Mouse (Mus musculus) cerebral cortex, adult 2 months (tissue): ENCODE results near the gene Chst13.

Source experiments
- WGBS: fragments of 180-500 bp; shearing (Covaris S2); methylation state at CpG from one replicate; pipeline ENCODE4 v1.1.7; 2018; 5-methylcytosine and 5-hydroxymethylcytosine counted together

Chst13 gene

DNA sequence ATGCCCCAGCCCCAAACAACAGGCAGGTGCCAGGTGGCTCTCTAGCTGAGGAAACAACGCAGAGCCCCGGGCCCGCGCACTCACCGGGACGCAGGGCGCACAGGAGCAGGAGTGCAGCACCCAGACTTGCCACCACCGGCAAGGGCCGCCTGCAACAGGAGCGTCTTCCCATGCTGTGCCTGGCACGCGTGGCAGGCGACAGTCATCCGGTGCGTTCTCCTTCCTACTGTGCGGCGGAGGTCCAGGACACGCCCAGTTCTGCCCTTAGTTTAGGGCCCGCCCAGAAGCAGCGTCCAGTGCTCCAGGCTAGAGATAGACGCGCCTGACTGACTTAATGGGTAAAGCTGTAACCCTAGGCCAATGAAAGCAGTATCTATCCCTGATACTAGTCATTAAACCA, at the start of gene Chst13:
Chst13 (minus strand) TSS at position 195 of the 400 bp plus-strand sequence.
- 17% methylated on average over 22 of the region's 22 CpGs for WGBS

GRCm38 (mm10) chr6:90374647-90375046, 49.7 kb upstream of the Chst13 start:
- WGBS, result 76% methylated on average over 4 of the region's 4 CpGs

- WGBS, result under 1% methylated on average over 87 of the region's 98 CpGs
Observed at GRCm38 (mm10) chr6:90369725-90370553, 45.0 kb upstream of the Chst13 start.

DNA sequence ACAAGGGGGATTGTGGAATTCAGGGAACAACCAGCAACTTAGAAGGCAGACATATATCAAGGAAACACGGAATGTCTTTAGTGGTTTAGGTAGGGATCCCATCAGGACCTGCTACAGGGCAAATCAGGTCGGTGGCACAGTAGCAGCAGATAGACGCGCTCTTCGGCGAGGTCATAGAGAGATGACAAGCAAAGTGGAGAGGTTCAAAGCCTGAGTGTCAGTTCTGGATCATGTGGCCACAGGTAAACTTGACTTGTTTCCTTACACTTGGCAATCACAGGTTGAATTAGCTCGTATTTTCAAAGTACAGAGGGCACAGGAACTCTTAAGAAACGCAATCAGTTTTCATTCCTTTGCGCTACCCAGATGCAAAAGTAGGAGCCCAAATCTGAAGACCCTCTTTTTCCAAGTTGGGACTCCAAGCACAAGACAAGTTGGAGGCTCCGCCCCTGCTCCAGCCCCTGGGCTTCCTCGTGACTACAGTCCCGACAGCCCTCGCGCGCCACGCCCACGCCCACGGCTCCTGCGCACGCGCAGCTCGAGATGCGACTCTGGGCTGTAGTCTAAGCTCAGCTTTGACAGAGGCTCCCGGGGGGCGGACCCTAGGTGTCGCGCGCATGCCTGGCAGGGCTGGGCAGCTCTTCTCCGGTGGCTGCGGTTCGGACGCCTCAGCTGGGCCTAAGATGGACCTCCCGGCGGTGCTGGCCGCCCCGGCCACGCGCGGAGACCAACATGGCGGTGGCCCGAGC, 44.2 kb upstream of the Chst13 start, which contains the start of gene Zxdc:
Zxdc (plus strand) TSS at position 517 of the 749 bp plus-strand sequence.
- 7% methylated on average over 41 of the region's 41 CpGs for WGBS

DNA sequence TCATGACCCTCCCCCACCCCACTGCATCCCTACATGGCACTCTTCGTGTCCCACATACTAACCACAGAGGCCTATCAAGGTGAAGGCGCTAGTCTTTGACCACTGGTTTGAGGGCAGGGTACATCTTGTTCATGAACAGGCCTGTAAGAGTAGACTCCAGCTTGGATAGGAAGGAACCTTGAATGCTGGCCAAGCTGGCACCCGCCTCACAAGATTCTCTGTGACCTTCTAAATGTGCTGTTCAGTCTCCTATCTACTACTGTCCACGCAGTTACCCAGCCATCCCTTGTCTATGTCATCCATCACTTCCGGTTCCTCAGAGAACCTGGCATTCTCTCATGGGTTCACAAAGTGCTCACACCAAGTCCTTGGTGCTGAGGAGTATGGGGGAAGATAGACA, 38.3 kb upstream of the Chst13 start:
- 88% methylated on average over 5 of the region's 5 CpGs for WGBS

- 88% methylated on average over 6 of the region's 6 CpGs for WGBS
Observed at GRCm38 (mm10) chr6:90360922-90361614, 36.1 kb upstream of the Chst13 start.

DNA sequence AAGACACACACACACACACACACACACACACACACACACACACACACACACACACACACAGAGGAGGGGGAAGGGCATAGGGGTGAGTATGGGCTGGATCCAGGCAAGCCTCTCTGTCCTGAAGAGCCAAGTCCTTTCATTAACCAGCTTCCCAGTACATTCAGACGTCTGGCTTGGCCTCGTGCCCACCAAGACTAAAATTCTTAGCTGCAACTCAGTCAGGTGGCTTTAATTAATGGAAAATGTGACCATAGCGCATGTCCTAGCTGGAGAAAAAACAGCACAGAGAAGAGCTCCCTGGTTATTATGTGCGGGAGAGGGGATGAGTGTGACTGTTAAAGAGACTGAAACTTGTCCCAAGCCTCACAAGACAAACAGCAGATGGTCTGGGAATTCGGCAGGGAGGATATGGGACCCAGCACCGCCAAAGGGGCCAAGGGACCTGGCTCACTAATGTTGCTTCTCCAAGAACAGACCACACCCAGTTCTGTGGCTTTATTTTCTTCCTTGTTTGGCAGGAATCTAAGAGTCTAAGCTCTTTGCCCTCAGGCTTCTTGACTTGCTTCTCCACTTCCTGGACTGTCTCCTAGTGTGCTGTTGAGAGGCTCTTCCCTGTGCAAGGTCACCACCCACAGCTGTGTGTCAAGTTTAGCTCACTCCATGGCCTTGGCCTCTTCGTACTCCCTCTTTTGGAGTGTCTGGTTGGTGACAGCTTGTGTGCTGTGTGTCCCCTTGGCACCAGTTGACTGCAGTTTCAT, 35.2 kb upstream of the Chst13 start:
- WGBS, result 37% methylated on average over 7 of the region's 7 CpGs

DNA sequence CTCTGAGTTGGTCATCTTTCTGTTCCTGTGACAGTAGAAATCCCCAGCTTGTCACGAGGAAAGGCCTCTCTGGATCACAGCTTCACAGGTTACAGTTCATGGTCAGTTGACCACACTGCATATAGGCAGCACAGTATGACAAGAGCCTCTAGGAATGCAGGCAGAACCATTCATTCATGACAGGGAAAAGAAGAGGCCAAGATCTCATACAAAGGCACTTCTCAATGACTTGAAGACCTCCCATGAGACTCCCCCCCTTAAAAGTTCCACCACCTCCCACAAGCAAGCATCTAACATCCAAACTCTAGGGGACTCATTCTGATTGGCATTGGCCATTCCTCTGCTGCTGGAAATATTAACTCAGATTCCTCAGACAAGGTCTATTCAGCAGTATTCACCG, 34.5 kb upstream of the Chst13 start:
- 69% methylated on average over 2 of the region's 2 CpGs for WGBS

- 70% methylated on average over 5 of the region's 5 CpGs for WGBS
Observed at GRCm38 (mm10) chr6:90358142-90358541, 33.2 kb upstream of the Chst13 start.

- 71% methylated on average over 2 of the region's 2 CpGs for WGBS
Observed at GRCm38 (mm10) chr6:90350011-90350410, 25.0 kb upstream of the Chst13 start.

GRCm38 (mm10) chr6:90348500-90348899, 23.5 kb upstream of the Chst13 start:
- 74% methylated on average over 4 of the region's 4 CpGs for WGBS

DNA sequence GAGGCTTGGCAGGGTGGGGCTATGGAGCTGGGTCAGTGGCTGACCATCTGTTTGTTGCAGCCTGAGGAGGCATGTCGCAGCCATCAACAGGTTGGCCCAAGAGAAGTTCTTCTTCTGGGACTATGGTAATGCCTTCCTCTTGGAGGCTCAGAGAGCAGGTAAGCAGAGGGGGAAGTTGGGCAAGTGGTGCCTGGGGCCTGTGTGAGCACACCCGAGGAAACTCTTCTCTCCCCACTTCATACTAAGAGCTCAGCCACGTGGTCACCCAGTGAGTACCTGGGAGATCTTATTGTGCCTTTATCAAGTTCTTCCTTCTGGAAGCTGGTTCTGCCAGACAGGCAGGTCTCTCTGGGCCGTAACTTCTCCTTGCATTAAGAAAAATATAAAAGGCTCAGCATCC, 22.2 kb upstream of the Chst13 start:
- WGBS, result 94% methylated on average over 4 of the region's 4 CpGs

DNA sequence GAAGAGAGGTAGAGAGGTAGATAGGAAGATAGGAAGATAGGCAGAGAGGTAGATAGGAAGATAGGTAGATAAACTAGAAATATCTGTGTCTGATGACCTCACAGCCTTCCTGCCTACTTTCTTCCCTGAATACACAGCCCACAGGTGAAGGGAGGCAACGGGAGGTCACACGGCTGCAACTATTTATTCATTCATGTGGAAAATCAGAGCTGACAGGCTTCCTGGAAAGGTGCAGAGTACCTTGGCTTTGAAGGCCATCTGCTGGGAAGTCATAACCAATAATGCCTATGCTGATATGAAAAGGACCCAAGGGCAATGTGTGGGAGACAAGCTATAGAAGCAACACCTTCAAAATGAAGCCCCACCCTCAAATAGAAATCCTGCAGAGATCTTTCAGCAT, 17.4 kb upstream of the Chst13 start:
- WGBS, result 76% methylated on average over 2 of the region's 2 CpGs

DNA sequence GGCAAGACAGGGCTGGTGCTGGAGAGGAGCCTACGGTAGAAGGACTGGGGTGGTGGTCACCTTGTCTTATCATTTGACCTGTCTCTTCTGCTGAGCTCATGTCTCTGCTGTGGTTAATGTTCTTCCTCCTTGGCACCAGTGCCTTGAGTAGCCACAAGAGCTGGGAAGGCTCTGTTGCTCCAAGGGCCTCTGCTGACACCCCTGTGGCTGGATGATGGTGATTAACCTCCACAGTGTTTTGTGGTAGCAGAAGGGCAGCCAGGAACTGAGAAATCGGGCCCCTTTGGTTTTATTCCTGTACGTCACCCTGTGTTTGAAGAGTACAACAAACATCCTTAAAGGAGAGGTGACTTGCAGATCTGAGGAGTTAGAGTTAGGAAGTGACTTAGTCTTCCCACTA, 9.3 kb upstream of the Chst13 start:
- WGBS, result 84% methylated on average over 3 of the region's 3 CpGs

DNA sequence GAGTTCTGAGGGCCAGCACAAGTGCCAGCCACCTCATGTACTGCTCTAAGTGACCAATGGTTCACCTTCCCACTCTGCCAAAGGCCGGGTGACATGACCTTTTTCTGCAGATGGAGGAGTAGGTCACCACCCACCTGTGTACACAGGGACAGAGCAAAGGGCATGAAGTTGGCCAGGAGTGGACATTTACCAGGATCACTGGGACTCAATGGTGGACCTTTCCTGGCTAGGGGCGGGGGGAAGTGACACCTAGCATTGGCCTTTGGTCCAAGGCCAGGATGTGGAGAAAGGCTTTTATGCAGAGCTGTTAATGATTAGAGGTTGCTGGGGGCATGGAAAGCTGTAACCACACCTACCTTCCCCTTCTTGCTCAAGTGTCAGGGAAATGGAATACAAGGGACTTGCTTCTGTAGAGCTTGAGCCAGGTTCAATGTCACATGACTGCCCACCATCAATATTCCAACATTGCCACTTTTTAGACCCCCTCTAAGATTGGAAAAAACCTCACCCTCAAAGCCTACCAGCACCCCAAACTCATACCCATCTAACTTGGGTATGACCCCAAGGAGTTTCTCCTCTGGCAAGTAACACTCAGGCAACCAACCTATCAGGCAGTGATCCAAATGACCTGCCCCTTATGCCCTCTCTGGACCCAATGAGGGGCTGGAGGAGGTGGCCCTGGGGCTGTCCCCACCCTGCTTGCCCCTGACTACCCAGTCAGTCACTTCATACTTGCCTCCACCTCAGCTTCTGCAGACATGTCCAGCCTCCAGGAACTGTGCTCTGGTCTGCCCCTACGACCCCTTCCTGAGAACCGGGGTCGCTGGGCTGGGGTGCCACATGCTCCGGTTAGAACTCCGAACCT, 7.8 kb upstream of the Chst13 start, which contains the start of gene Uroc1:
Uroc1 (plus strand) TSS at position 724 of the 865 bp plus-strand sequence.
- WGBS, result 91% methylated on average over 7 of the region's 7 CpGs

DNA sequence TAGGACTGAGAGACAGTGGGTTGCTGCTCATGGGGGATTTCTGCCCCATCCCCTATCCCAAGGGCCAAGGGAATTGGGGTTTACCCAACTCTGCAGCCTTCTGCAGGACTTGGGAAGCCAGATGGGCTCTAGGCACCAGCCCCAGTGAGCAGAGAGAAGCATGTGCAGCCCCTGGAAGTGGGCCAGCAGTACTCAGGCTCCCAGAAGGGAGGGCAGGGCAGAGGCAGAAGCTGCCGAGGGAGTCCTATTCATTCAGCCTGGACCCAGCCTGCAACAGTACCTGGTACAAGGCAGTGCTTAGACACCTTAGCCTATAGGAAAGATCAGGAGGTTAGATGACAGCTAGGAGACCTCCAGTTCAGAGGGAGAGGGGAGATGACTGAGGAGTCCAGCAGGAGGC, 5.0 kb upstream of the Chst13 start:
- WGBS, result 3% methylated on average over 1 of the region's 1 CpGs

DNA sequence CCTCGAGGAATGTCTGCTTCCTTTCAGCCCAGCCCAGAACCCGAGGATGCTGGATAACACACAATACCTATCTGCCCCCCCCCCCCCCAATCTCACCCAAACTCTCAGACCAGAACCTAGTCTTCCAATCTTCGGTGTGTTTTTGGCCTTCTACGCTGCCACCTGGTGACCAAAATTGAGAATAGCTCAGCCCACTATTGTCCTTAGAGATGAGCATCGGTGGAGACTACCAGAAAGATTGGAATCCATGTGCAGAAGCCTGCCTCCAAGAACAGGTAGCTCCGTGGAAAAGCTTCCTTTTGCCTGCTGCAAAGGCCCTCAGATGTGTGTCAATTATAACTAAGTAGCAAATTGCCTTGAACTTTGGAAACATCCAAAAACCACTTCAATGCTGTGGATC, 2.7 kb upstream of the Chst13 start:
- 20% methylated on average over 6 of the region's 6 CpGs for WGBS

DNA sequence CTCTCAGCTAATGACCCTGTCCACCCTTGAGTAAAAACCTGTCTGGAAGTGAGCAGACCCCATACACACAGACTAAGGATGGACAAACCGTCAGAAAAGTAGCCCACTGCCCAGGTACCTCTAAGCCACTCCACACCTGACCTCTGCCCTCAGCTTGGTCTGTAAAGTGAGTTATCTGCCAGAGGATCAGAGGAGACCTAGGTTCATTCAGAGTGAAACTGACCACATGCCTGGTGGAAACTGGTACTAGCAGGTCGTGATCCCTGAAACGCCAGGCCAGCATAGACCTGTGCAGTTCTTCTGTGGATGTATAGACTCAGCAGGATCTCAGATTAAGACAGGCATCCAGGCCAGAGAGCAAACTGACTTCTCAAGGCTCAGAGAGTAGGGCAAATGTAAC, 522 bp downstream of the Chst13 start:
- 77% methylated on average over 3 of the region's 3 CpGs for WGBS

GRCm38 (mm10) chr6:90324026-90324425, 959 bp downstream of the Chst13 start:
- 41% methylated on average over 3 of the region's 3 CpGs for WGBS

GRCm38 (mm10) chr6:90321811-90322210, 3.2 kb downstream of the Chst13 start:
- 60% methylated on average over 4 of the region's 4 CpGs for WGBS

GRCm38 (mm10) chr6:90320429-90320828, 4.6 kb downstream of the Chst13 start:
- 91% methylated on average over 5 of the region's 5 CpGs for WGBS
